Mouse (Mus musculus): ENCODE results near the gene Apoc4. TPM values are rescaled to one million over a fixed set of nuclear protein-coding genes. Genes with fewer than 3 reads are reported as not detected.

The Apoc4 gene
- polyA plus RNA-seq, 1 experiment from 2014 or later = not detected

DNA sequence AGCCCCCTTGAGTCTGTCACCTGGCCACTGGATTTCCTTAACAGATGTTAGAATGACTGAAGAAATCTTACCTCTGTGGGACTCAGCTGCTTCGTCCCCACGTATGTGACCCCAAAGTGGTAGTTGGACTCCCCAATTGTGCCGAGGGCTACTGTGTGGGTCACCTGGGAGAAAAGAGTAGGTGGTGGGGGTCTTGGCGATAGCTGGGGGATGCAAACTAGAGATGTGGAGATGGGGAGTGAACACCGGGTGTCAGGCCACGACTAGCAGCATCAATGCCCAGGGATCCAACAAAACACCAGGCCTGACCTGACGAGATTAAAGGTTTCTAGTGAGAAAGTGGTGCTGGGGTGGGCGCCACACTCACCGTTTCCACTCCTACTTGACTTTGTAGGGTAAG, 32.3 kb upstream of the Apoc4 start:
- H3K4me3 ChIP-seq = 0 out of 2 replicates have a peak overlapping the region, but pooled peaks have one; percentile 73
- no peaks in the 10 kb centered on the region for H3K27me3 ChIP-seq
- peaks cover 22% of the 10 kb centered on the region for H3K4me1 ChIP-seq
- H3K36me3 ChIP-seq = peaks cover 35% of the 10 kb centered on the region
- H3K27ac ChIP-seq (replicated peaks) = no peak overlapping the region
- ATAC-seq (replicated peaks) = no peak
- H3K4me2 ChIP-seq (replicated peaks) = no peak overlapping the region
- no peaks in the 10 kb centered on the region for H3K9me3 ChIP-seq
- no peak overlapping the region for H3K9ac ChIP-seq (replicated peaks)
- 89% methylated on average over 9 of the region's 9 CpGs for WGBS

GRCm38 (mm10) chr7:19713196-19713595, 31.9 kb upstream of the Apoc4 start:
- WGBS = 56% methylated on average over 4 of the region's 4 CpGs
- Histone ChIP-seq H3K36me3 (peaks cover 37% of the 10 kb centered on the region), H3K27me3 (no peaks in the 10 kb centered on the region)

DNA sequence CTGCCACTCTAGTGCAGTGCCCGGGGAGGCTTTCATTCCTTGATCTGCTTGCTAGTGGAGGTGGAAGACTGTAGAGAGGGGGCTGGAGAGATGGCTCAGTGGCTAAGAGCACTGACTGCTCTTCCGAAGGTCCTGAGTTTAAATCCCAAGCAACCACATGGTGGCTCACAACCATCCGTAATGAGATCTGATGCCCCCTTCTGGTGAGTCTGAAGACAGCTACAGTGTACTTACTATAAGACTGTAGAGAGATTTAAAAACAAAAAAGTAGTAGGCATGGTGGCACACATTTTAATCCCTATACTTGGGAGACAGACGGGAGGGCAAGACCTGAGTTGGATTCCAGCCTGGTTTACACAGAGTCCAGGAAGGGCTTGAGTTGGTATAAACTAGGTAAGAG, 31.1 kb upstream of the Apoc4 start:
- no peak overlapping the region for H3K4me3 ChIP-seq
- peaks cover 22% of the 10 kb centered on the region for H3K4me1 ChIP-seq
- no peak for ATAC-seq (replicated peaks)
- H3K27ac ChIP-seq (replicated peaks) = no peak overlapping the region
- H3K9ac ChIP-seq (replicated peaks) = no peak overlapping the region
- H3K9me3 ChIP-seq = no peaks in the 10 kb centered on the region
- H3K27me3 ChIP-seq = no peaks in the 10 kb centered on the region
- H3K4me2 ChIP-seq (replicated peaks) = no peak overlapping the region
- H3K36me3 ChIP-seq = peaks cover 37% of the 10 kb centered on the region
- 76% methylated on average over 4 of the region's 4 CpGs for WGBS

More at GRCm38 (mm10) chr7:19713196-19713595, 31.9 kb upstream of the Apoc4 start:
- Histone ChIP-seq H3K4me3 (no peak overlapping the region), H3K9ac (replicated peaks) (no peak overlapping the region), H3K4me2 (replicated peaks) (no peak overlapping the region), H3K27ac (replicated peaks) (no peak overlapping the region), H3K4me1 (peaks cover 22% of the 10 kb centered on the region), H3K9me3 (no peaks in the 10 kb centered on the region)
- ATAC-seq (replicated peaks) = no peak

DNA sequence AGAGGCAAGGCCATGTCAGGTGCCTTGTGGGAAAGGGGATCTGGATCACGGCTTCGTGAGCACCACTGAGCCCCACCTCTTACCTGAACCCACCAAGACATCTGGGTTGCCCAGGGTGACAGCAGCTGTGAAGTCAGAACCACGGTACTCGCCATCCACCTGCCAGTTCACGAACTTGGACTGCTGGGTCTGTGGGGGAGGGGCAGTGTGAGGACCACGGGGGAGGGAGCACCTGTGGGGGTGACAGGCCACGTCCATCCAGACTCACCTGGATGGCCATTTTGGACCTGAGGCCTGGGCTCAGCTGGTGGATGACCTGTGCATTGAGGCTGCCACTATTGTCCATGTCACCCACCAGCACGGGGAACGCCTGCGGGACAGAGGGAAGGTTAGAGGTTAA, 29.4 kb upstream of the Apoc4 start:
- 92% methylated on average over 10 of the region's 10 CpGs for WGBS
- Histone ChIP-seq H3K4me3 (no peak overlapping the region), H3K9me3 (no peaks in the 10 kb centered on the region), H3K27me3 (no peaks in the 10 kb centered on the region), H3K4me1 (peaks cover 14% of the 10 kb centered on the region), H3K27ac (replicated peaks) (no peak overlapping the region), H3K9ac (replicated peaks) (no peak overlapping the region), H3K36me3 (peaks cover 39% of the 10 kb centered on the region), H3K4me2 (replicated peaks) (no peak overlapping the region)
- no peak for ATAC-seq (replicated peaks)

GRCm38 (mm10) chr7:19705271-19705670, 24.0 kb upstream of the Apoc4 start:
- H3K4me1 ChIP-seq = no peaks in the 10 kb centered on the region
- H3K9me3 ChIP-seq = no peaks in the 10 kb centered on the region
- H3K4me3 ChIP-seq = no peak overlapping the region
- ATAC-seq (replicated peaks) = no peak
- H3K27me3 ChIP-seq = no peaks in the 10 kb centered on the region
- no peak overlapping the region for H3K9ac ChIP-seq (replicated peaks)
- peaks cover 35% of the 10 kb centered on the region for H3K36me3 ChIP-seq
- H3K4me2 ChIP-seq (replicated peaks) = no peak overlapping the region
- WGBS = 93% methylated on average over 7 of the region's 7 CpGs
- H3K27ac ChIP-seq (replicated peaks) = no peak overlapping the region

DNA sequence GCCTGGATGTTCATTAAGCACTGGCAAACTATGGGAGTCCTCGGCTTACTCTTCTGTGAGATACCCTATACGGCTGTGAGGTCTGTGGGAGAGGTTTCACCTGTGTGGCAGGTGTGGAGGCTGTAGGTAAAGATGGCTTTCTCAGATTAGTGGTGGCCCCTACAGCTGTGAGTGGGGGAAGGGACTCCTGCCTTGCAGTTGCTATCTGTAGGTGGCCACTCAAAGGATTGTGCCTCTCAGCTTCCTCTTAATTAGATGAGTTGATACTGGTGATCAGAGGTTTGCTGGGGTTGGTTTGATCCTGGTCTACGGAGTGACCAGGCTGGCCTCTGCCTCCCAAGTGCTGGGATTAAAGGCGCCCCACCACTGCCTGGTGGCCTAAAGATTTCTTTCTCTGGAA, 23.2 kb upstream of the Apoc4 start:
- no peak for ATAC-seq (replicated peaks)
- H3K36me3 ChIP-seq = peaks cover 29% of the 10 kb centered on the region
- H3K4me1 ChIP-seq = peaks cover 2% of the 10 kb centered on the region
- no peaks in the 10 kb centered on the region for H3K9me3 ChIP-seq
- H3K4me2 ChIP-seq (replicated peaks) = no peak overlapping the region
- no peak overlapping the region for H3K27ac ChIP-seq (replicated peaks)
- H3K4me3 ChIP-seq = no peak overlapping the region
- WGBS = 91% methylated on average over 4 of the region's 4 CpGs
- H3K27me3 ChIP-seq = no peaks in the 10 kb centered on the region
- H3K9ac ChIP-seq (replicated peaks) = no peak overlapping the region

DNA sequence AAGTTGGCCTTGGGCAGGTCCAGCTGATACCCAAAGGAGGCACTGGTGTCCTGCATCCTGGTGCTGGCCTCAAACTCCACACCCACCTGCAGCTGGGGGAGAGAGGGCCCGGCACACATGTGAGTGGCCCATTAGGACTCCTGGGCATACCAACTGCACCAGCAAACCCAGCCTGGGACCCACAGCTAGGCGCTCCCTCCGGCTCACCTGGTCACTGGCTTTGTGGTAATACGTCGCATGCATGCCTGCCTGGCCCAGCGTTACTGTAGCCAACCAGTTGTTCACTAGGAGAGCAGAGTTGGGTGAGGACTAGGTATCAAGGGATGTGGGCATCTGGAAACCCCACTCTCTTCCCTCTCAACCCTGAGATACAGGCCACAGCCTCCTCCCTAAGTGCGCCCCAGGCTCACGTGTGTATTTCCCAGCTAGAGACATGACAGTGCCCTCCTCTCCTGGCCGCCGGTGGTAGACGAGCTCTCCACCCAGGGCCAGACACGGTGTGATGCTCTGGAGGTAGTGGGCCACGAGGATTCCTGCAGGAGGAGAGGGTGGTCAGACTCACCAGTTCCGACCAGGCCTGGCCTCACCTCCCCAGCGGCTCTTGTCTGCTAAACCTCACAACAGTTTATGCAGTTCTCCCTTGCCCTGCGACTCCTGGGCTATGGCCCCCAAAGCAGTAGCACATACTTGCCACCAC, 21.7 kb upstream of the Apoc4 start:
- Histone ChIP-seq H3K9ac (replicated peaks) (no peak overlapping the region), H3K27me3 (no peaks in the 10 kb centered on the region), H3K27ac (replicated peaks) (no peak overlapping the region), H3K36me3 (peaks cover 18% of the 10 kb centered on the region; the same call in 1 of the 2 replicates), H3K4me2 (replicated peaks) (no peak overlapping the region), H3K4me3 (no peak overlapping the region), H3K9me3 (no peaks in the 10 kb centered on the region), H3K4me1 (peaks cover 16% of the 10 kb centered on the region)
- WGBS = 93% methylated on average over 16 of the region's 16 CpGs
- ATAC-seq (replicated peaks) = no peak

DNA sequence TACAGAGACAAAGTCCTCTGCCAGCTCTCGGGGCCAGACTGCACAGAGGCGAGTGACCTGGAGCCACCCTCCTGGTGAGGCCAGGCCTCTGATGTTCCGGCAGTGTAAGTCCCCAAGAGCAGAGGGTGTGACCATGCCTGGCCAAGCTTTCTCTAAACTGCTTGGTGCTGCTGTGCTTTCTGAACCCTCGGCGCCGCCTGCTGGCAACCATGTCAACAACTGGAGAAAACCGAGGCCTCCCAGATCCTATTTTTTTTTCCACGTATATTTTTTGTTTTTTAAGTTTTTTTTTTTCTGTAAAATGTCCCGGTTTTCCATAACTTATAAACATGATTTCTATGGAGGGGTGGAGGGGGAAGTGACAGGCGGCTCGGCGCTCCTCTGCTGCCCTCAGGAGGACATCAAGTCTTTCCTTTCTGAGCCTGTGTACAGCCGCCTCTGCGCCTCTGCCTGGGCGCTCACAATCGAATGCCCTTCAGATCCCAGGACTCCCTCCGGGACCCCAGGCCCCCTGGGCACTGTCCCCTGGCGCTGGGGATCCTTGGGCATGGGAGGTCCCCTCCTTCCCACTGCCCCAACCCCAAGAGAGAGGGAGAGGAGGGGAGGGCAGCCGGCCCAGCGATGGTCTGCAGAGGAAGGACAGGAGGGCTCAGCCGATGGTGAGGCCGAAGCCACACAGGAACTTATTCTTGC, 19.9 kb upstream of the Apoc4 start:
- 30% methylated on average over 22 of the region's 22 CpGs for WGBS
- Histone ChIP-seq H3K4me3 (no peak overlapping the region), H3K9me3 (no peaks in the 10 kb centered on the region), H3K4me2 (replicated peaks) (no peak overlapping the region), H3K27me3 (no peaks in the 10 kb centered on the region), H3K36me3 (peaks cover 17% of the 10 kb centered on the region; the same call in 1 of the 2 replicates), H3K4me1 (peaks cover 16% of the 10 kb centered on the region), H3K27ac (replicated peaks) (no peak overlapping the region), H3K9ac (replicated peaks) (no peak overlapping the region)
- peak; percentile 57; the same call in 1 of the 2 replicates for ATAC-seq (replicated peaks)

GRCm38 (mm10) chr7:19700299-19701068, 19.2 kb upstream of the Apoc4 start:
- no peak overlapping the region for H3K27ac ChIP-seq (replicated peaks)
- WGBS = 66% methylated on average over 12 of the region's 12 CpGs
- H3K4me3 ChIP-seq = no peak overlapping the region
- H3K4me1 ChIP-seq = peaks cover 16% of the 10 kb centered on the region
- no peak overlapping the region for H3K9ac ChIP-seq (replicated peaks)
- no peaks in the 10 kb centered on the region for H3K9me3 ChIP-seq
- ATAC-seq (replicated peaks) = no peak
- peaks cover 16% of the 10 kb centered on the region; the same call in 1 of the 2 replicates for H3K36me3 ChIP-seq
- no peaks in the 10 kb centered on the region for H3K27me3 ChIP-seq
- no peak overlapping the region for H3K4me2 ChIP-seq (replicated peaks)

DNA sequence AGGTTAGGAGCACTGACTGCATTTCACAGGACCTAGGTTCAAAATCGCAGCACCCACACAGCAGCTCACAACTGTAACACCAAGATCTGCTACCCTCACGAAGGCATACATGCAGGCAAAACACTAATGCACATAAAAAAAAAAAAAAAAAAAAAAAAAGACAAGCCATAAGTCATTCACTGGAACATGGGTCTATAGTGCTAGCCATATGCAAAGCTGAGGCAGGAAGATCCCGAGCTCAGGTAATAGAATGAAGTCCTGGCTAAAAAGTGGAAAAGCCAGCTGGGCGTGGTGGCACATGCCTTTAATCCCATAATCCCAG, 18.5 kb upstream of the Apoc4 start:
- Histone ChIP-seq H3K4me1 (peaks cover 16% of the 10 kb centered on the region), H3K27me3 (no peaks in the 10 kb centered on the region), H3K27ac (replicated peaks) (0 out of 2 replicates have a peak overlapping the region, but pooled peaks have one; percentile 21), H3K9ac (replicated peaks) (no peak overlapping the region), H3K9me3 (no peaks in the 10 kb centered on the region), H3K36me3 (peaks cover 13% of the 10 kb centered on the region; the same call in 1 of the 2 replicates), H3K4me2 (replicated peaks) (no peak overlapping the region), H3K4me3 (no peak overlapping the region)
- ATAC-seq (replicated peaks) = no peak
- 82% methylated on average over 4 of the region's 4 CpGs for WGBS

DNA sequence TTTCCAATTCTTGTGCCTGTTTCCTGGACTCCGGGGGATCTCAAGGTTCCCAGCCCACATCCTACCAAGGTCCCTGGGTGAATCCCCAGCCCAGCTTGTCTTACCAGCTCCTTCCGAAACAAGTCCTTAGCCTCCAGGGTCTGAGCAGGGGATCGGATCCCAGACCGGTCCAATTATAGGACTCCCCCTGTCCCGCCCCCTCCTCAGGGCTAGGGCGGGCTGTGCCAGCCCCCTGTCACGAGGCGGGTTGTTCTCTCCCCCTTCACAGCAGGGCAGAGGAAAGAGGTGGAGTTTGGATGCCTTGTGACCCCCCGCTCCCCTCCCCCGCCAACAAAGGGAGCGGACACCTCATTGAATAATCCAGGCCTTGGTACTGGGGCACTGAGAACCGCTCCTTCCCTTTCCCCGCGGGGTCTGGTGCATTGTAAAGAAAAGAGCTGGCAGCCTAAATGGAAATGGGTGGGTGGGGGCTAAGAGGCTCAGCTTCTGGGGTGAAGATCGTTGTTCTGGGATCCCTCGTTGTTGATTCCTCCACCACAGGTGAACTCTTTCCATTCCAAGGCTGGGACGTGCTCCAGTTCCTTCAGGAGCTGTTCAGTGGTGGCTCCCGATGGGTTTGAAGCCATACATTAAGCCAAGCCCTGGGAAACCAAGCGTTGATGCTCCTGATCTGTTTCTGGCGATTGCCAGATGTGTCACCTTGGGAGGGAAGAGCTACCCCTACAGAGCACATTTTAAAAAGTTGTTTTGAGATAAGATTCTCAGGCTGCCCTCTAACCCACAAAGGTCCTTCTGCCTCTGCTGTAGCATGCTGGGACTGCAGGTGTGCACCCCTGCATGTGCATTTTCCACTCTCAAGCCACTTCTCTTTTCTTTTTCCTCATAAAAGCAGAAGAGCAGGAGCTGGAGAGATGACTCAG, 17.9 kb upstream of the Apoc4 start, which contains the start of gene Apoe:
TSS of gene Apoe (minus strand) at position 282 of the 920 bp plus-strand sequence.
- peak within 1 kb of the TSS; percentile 21 for H3K27ac ChIP-seq (replicated peaks)
- peak within 1 kb of the TSS; percentile 58 for H3K4me2 ChIP-seq (replicated peaks)
- WGBS = 2% methylated on average over 20 of the region's 20 CpGs
- H3K4me3 ChIP-seq = peak within 1 kb of the TSS; percentile 39
- ATAC-seq (replicated peaks) = peak; percentile 51
- H3K4me1 ChIP-seq = peaks cover 16% of the 10 kb centered on the region
- H3K9me3 ChIP-seq = no peaks in the 10 kb centered on the region
- H3K27me3 ChIP-seq = no peaks in the 10 kb centered on the region
- peak within 1 kb of the TSS; percentile 56 for H3K9ac ChIP-seq (replicated peaks)
- H3K36me3 ChIP-seq = peaks cover 11% of the 10 kb centered on the region; the same call in 1 of the 2 replicates

All from forebrain, embryonic 15.5 days (tissue).